Mouse (Mus musculus): Measurements from ENCODE around the gene Cd247. TPM values are rescaled to one million over a fixed set of nuclear protein-coding genes. Genes with fewer than 3 reads are reported as not detected.

Gene Cd247
- polyA plus RNA-seq, 1 experiment from 2014 or later: 2.2 TPM

DNA sequence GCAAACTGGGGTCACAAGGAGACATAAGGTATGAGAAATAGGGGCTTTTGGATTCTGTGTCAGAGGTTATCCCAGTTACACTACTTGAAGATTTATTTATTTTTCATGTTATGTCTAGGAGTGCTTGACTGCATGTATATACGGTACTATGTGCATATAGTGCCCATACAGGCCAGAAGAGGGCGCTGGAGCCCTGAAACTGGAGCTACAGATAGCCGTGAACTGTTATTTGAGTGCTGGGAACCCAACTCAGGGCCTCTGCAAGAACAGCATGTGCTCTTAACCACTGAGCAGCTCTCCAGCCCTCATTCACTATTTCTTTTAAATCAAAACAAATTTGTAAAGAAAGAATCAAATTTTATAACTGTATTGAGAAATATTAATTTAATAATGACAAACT lies 132.5 kb downstream of the Cd247 start:
- no peak overlapping the region for H3K4me2 ChIP-seq (ENCODE audit: low read depth, low read length)
- no peaks in the 10 kb centered on the region for H3K27me3 ChIP-seq (ENCODE audit: control insufficient read depth, insufficient read depth, low read length)
- no peak overlapping the region for H3K4me3 ChIP-seq (ENCODE audit: low read depth, low read length)
- 76% methylated on average over 3 of the region's 3 CpGs for WGBS
- no peaks in the 10 kb centered on the region for H3K36me3 ChIP-seq (replicated peaks; ENCODE audit: control insufficient read depth, insufficient read depth, low read depth, low read length)
- H3K4me1 ChIP-seq (ENCODE audit: control insufficient read depth, insufficient read depth, low read length): no peaks in the 10 kb centered on the region
- H3K9ac ChIP-seq (replicated peaks; ENCODE audit: low read length): no peak overlapping the region
- no peaks in the 10 kb centered on the region for H3K9me3 ChIP-seq (replicated peaks; ENCODE audit: control insufficient read depth, low read length)
- H3K27ac ChIP-seq (replicated peaks; ENCODE audit: low read depth, low read length): no peak overlapping the region
- DNase-seq (ENCODE audit: low spot score) (no peak), ATAC-seq (replicated peaks; ENCODE audit: insufficient number of reproducible peaks, low FRiP score, low TSS enrichment, low read depth) (no peak)

DNA sequence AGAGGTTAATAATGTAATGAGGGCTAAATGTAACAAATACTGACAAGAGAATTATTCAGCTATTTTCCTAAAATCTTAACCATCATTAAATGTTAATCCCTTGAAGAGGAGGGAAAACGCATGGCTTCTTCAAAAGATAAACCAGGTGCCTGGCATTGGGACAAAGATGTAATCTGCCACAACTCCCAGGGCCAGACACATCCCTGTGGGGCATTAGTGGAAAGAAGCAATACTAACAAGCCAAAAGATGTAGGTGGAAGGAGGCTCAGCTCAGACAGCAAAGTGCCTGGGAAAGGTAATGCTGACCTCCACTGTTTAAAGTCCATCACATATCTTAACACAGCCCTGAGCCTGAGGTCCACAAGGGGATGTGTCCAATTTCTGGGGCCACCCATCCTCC lies 134.0 kb downstream of the Cd247 start:
- Histone ChIP-seq H3K4me2 (ENCODE audit: low read depth, low read length) (no peak overlapping the region), H3K36me3 (replicated peaks; ENCODE audit: control insufficient read depth, insufficient read depth, low read depth, low read length) (no peaks in the 10 kb centered on the region), H3K27ac (replicated peaks; ENCODE audit: low read depth, low read length) (no peak overlapping the region), H3K9ac (replicated peaks; ENCODE audit: low read length) (no peak overlapping the region), H3K4me1 (ENCODE audit: control insufficient read depth, insufficient read depth, low read length) (no peaks in the 10 kb centered on the region), H3K27me3 (ENCODE audit: control insufficient read depth, insufficient read depth, low read length) (no peaks in the 10 kb centered on the region), H3K9me3 (replicated peaks; ENCODE audit: control insufficient read depth, low read length) (no peaks in the 10 kb centered on the region), H3K4me3 (ENCODE audit: low read depth, low read length) (no peak overlapping the region)
- WGBS: 79% methylated on average over 1 of the region's 1 CpGs
- no peak for ATAC-seq (replicated peaks; ENCODE audit: insufficient number of reproducible peaks, low FRiP score, low TSS enrichment, low read depth)
- DNase-seq (ENCODE audit: low spot score): no peak

DNA sequence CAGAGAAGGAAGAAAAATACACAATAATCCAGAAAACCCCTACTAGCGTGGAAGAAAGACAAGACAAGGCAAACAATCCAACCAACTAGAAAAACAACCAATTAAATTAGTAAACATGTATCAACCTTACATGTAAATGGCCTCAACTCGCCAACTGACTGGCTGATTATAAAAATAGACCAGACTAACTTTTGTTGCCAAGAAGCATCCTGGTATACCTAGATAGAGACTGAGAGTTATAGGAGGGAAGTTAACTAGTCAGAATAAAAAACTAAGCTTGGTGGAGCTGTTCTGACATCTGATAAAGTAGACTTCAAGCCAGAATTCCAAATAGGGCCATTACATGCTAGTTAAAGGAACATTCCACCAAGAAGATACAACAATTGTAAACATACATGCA lies 136.7 kb downstream of the Cd247 start:
- H3K9ac ChIP-seq (replicated peaks; ENCODE audit: low read length): no peak overlapping the region
- H3K4me2 ChIP-seq (ENCODE audit: low read depth, low read length): no peak overlapping the region
- no peak overlapping the region for H3K27ac ChIP-seq (replicated peaks; ENCODE audit: low read depth, low read length)
- DNase-seq (ENCODE audit: low spot score): no peak
- no peak overlapping the region for H3K4me3 ChIP-seq (ENCODE audit: low read depth, low read length)
- WGBS: 76% methylated on average over 2 of the region's 2 CpGs
- no peaks in the 10 kb centered on the region for H3K27me3 ChIP-seq (ENCODE audit: control insufficient read depth, insufficient read depth, low read length)
- no peaks in the 10 kb centered on the region for H3K36me3 ChIP-seq (replicated peaks; ENCODE audit: control insufficient read depth, insufficient read depth, low read depth, low read length)
- no peaks in the 10 kb centered on the region for H3K9me3 ChIP-seq (replicated peaks; ENCODE audit: control insufficient read depth, low read length)
- no peaks in the 10 kb centered on the region for H3K4me1 ChIP-seq (ENCODE audit: control insufficient read depth, insufficient read depth, low read length)
- no peak for ATAC-seq (replicated peaks; ENCODE audit: insufficient number of reproducible peaks, low FRiP score, low TSS enrichment, low read depth)

Other genes with a start within 250 kb of the Cd247 start
- 158 and 169 TPM in 2 replicates for gene Mpzl1, start 154.1 kb upstream of the Cd247 start, polyA plus RNA-seq (2014; fragmentation: Nextera tagmentation; extraction: Ambion mirVana)
- 7.8 and 8.3 TPM in 2 replicates for gene Rcsd1, start 78.9 kb upstream of the Cd247 start, polyA plus RNA-seq (2014; fragmentation: Nextera tagmentation; extraction: Ambion mirVana)
- 45.8 and 57.2 TPM in 2 replicates for gene Creg1, start 24.9 kb upstream of the Cd247 start, polyA plus RNA-seq (2014; fragmentation: Nextera tagmentation; extraction: Ambion mirVana)
- gene Pou2f1, start 214.0 kb downstream of the Cd247 start, polyA plus RNA-seq (2014; fragmentation: Nextera tagmentation; extraction: Ambion mirVana): 22.1 and 22.8 TPM in 2 replicates

All from embryonic facial prominence, embryonic 11.5 days (tissue).